In genomic region chr6:112903226-112903625, GRCm38 (mm10) we compare ENCODE assay signal across 10 mouse cellular contexts. TPM values are rescaled to one million over a fixed set of nuclear protein-coding genes. Genes with fewer than 3 reads are reported as not detected.
DNase-seq lines count a peak whose midpoint lies in the region; ATAC-seq and TF ChIP-seq lines count a peak whose summit lies in the region.
"Had no signal": no experiment of that assay in that cellular context is flagged by ENCODE, and none has a peak within 500 bp of the region (broad histone marks: within the 10 kb centered on the region; RNA-seq: fewer than 3 reads in every experiment).

No protein-coding gene starts in this region.

- no peak overlapping the region for H3K27ac ChIP-seq in heart, embryonic 12.5 days (ENCODE audit: poor library complexity, severe bottlenecking)
- H3K27ac ChIP-seq in hindbrain, embryonic 14.5 days, result peak overlapping the region; percentile 82
- H3K27ac ChIP-seq in neural tube, embryonic 11.5 days (ENCODE audit: low read depth, low read length), result peak overlapping the region; percentile 89
- H3K27ac ChIP-seq in gastrocnemius, adult 2 months, result no peak overlapping the region
- H3K27ac ChIP-seq: liver, embryonic 14.5 days had no signal

- no peak overlapping the region for H3K4me3 ChIP-seq in heart, embryonic 12.5 days
- H3K4me3 ChIP-seq in hindbrain, embryonic 14.5 days (replicated peaks; ENCODE audit: low read length), result no peak overlapping the region
- no peak overlapping the region for H3K4me3 ChIP-seq in neural tube, embryonic 11.5 days (ENCODE audit: low read depth, low read length)
- H3K4me3 ChIP-seq in gastrocnemius, adult 2 months, result no peak overlapping the region
- H3K4me3 ChIP-seq: myocyte had no signal

- DNase-seq in heart, adult 9 months (ENCODE audit: low spot score in 2 of 2), result no peak
- DNase-seq in embryo, embryonic 9.5 days (ENCODE audit: extremely low spot score), result peak; percentile 68
- no peak for DNase-seq in hindbrain, embryonic 14.5 days (ENCODE audit: low spot score)
- peak; percentile 73 for DNase-seq in neural tube, embryonic 11.5 days (ENCODE audit: low spot score)
- no peak for DNase-seq in kidney, adult 18-20 months
- DNase-seq in lung, postnatal 10 days, result no peak
- no peak for DNase-seq in gastrocnemius, adult 2 months

- H3K27me3 ChIP-seq in heart, embryonic 12.5 days (replicated peaks), result peaks cover 25% of the 10 kb centered on the region; the same call in 1 of the 2 replicates
- no peaks in the 10 kb centered on the region for H3K27me3 ChIP-seq in hindbrain, embryonic 14.5 days (ENCODE audit: control insufficient read depth, insufficient read depth, low read length)
- H3K27me3 ChIP-seq in neural tube, embryonic 11.5 days (ENCODE audit: control insufficient read depth, insufficient read depth, low read length), result no peaks in the 10 kb centered on the region

- no peak overlapping the region for H3K9ac ChIP-seq in heart, embryonic 12.5 days
- H3K9ac ChIP-seq in hindbrain, embryonic 14.5 days, result peak overlapping the region; percentile 44
- H3K9ac ChIP-seq in neural tube, embryonic 11.5 days (ENCODE audit: low read length), result peak overlapping the region; percentile 40
- H3K9ac ChIP-seq: liver, embryonic 14.5 days had no signal

- intact Hi-C loops in gastrocnemius, adult 2 months (cut with DNase I), result no loop called here

- no peak for TF ChIP-seq CTCF in gastrocnemius, adult 2 months (IDR thresholded peaks at IDR 0.05)

- H3K4me2 ChIP-seq in heart, embryonic 12.5 days, result peak overlapping the region; percentile 43; the same call in 1 of the 2 replicates
- peak overlapping the region; percentile 25 for H3K4me2 ChIP-seq in hindbrain, embryonic 14.5 days (replicated peaks)
- no peak overlapping the region for H3K4me2 ChIP-seq in neural tube, embryonic 11.5 days (ENCODE audit: low read depth)

- no peak for ATAC-seq in heart, embryonic 12.5 days (ENCODE audit: insufficient number of reproducible peaks, low FRiP score)
- peak; percentile 56 for ATAC-seq in hindbrain, embryonic 14.5 days (ENCODE audit: low FRiP score)
- ATAC-seq in neural tube, embryonic 11.5 days (ENCODE audit: insufficient read depth, low FRiP score, low TSS enrichment), result peak; percentile 80

- peaks cover 20% of the 10 kb centered on the region for H3K4me1 ChIP-seq in heart, embryonic 12.5 days (replicated peaks)
- H3K4me1 ChIP-seq in hindbrain, embryonic 14.5 days (replicated peaks; ENCODE audit: control insufficient read depth, insufficient read depth, low read length), result peaks cover 57% of the 10 kb centered on the region
- H3K4me1 ChIP-seq in neural tube, embryonic 11.5 days (ENCODE audit: control insufficient read depth, insufficient read depth, low read length), result peaks cover 46% of the 10 kb centered on the region

- no peaks in the 10 kb centered on the region for H3K36me3 ChIP-seq in heart, embryonic 12.5 days
- H3K36me3 ChIP-seq in hindbrain, embryonic 14.5 days (replicated peaks; ENCODE audit: control insufficient read depth, insufficient read depth), result no peaks in the 10 kb centered on the region
- H3K36me3 ChIP-seq in neural tube, embryonic 11.5 days (ENCODE audit: control insufficient read depth, insufficient read depth, low read length), result no peaks in the 10 kb centered on the region

- no peaks in the 10 kb centered on the region for H3K9me3 ChIP-seq in heart, embryonic 12.5 days (replicated peaks)
- H3K9me3 ChIP-seq in hindbrain, embryonic 14.5 days (ENCODE audit: control insufficient read depth, low read length), result no peaks in the 10 kb centered on the region
- H3K9me3 ChIP-seq in neural tube, embryonic 11.5 days (ENCODE audit: control insufficient read depth, low read length), result no peaks in the 10 kb centered on the region

- 13% methylated on average over 7 of the region's 7 CpGs for WGBS in heart, embryonic 12.5 days
- 4% methylated on average over 7 of the region's 7 CpGs for WGBS in hindbrain, embryonic 14.5 days
- WGBS in neural tube, embryonic 11.5 days, result 10% methylated on average over 7 of the region's 7 CpGs

RNA-seq across cellular contexts. Expression of gene Srgap3, which starts 43.8 kb away (rescaled TPM):
- polyA plus RNA-seq in heart, embryonic 12.5 days (2016; fragmentation: Nextera tagmentation; extraction: Ambion mirVana), result 0.63 and 1.2 TPM in 2 replicates
- polyA plus RNA-seq in hindbrain, embryonic 14.5 days (2014; fragmentation: Nextera tagmentation; extraction: Ambion mirVana), result 49.9 and 50.7 TPM in 2 replicates
- 37.4 and 42.0 TPM in 2 replicates for polyA plus RNA-seq in neural tube, embryonic 11.5 days (2014; fragmentation: Nextera tagmentation; extraction: Ambion mirVana)
- total RNA-seq in gastrocnemius, adult 2 months (2021), result 1 to 10 TPM in 1 of 2 experiments, under 1 TPM in 1; 0.51 to 2.0 TPM

Comparison
In these comparisons a context has a peak if more than half of its experiments do, and no peak if none do; other contexts are left out.
1. H3K27ac ChIP-seq: peak in hindbrain, embryonic 14.5 days (single experiment) and neural tube, embryonic 11.5 days (single experiment); none in heart, embryonic 12.5 days (single experiment) and gastrocnemius, adult 2 months (single experiment).
2. DNase-seq: peak in embryo, embryonic 9.5 days (single experiment) and neural tube, embryonic 11.5 days (single experiment); none in heart, adult 9 months (0 of 2), hindbrain, embryonic 14.5 days (single experiment), kidney, adult 18-20 months (single experiment), lung, postnatal 10 days (single experiment) and gastrocnemius, adult 2 months (single experiment).
3. RNA of gene Srgap3, which starts 43.8 kb away (polyA plus RNA-seq): 49.9 to 50.7 TPM in hindbrain, embryonic 14.5 days and 37.4 to 42.0 TPM in neural tube, embryonic 11.5 days; 0.63 to 1.2 TPM in heart, embryonic 12.5 days; every median in the first group is over 10 times any median in the second.